Mouse (Mus musculus): ENCODE measurements at regions not wholly inside any gene's neighbourhood (a gene's known extent, or its start where the extent isn't known, plus 50 kb on each side); places are given as distances from the start of the nearest gene placed in this dataset.

DNA sequence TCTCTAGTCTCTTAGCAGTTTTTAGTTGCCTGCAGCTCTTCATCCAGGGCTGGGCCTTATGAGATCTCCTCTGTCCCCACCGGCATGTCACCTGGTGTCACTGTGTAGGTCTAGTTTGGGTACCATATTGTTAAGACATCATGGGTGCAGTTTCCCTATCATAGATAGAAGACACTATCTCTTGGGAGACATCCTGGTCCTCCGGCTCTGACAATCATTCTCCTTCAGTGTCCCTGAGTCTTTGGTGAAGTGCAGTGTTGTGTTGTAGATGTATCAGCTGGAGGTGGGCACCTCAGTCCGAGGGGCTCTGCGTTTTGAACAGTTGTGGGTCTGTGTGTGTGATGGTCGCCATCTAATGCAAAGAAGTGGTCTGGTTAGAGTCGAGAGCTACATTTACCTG is 58.0 kb upstream of the Synm start:
- no peak for DNase-seq (ENCODE audit: low read depth, low spot score)

GRCm38 (mm10) chr7:67814861-67815260 is 55.3 kb upstream of the Synm start:
- DNase-seq (ENCODE audit: low read depth, low spot score), result no peak

All from ZHBTc4 (cell line).